Mouse (Mus musculus) lung, adult 2 months (tissue): Measurements from ENCODE around the gene Smc6. TPM values are rescaled to one million over a fixed set of nuclear protein-coding genes. Genes with fewer than 3 reads are reported as not detected.

Experiments used
- DNase-seq: peaks from one replicate; pipeline ENCODE4 v3.0.0; 2022
- H3K4me1 ChIP-seq: fragments of 200-500 bp; 2 replicates; pipeline ENCODE4 v1.6.1; 2011; ENCODE audit warnings: low read length; ENCODE audit not compliant: control insufficient read depth, insufficient read depth
- H3K4me3 ChIP-seq: fragments of 200-500 bp; replicated peaks from 2 replicates; pipeline ENCODE3; 2011; ENCODE audit warnings: low read depth, mild to moderate bottlenecking, control low read depth, low read length; ENCODE audit errors: extremely low read depth
- CTCF ChIP-seq: fragments of 200-500 bp; IDR thresholded peaks from 2 replicates; pipeline ENCODE4 v1.5.1; 2011; ENCODE audit warnings: mild to moderate bottlenecking, low read length, control low read depth; ENCODE audit not compliant: insufficient read depth
- POLR2A ChIP-seq: fragments of 200-500 bp; IDR thresholded peaks from 2 replicates; pipeline ENCODE4 v1.6.1; 2011; ENCODE audit warnings: low read depth, mild to moderate bottlenecking, control low read depth, low read length, borderline replicate concordance; ENCODE audit errors: extremely low read depth
- WGBS: fragments of 180-500 bp; shearing (Covaris S2); methylation state at CpG from one replicate; pipeline ENCODE4 v1.1.7; 2018; 5-methylcytosine and 5-hydroxymethylcytosine counted together
- polyA plus RNA-seq: library from polyadenylated mRNA; depleted of rRNA; stranded (reverse); fragments of >200 nt; gene quantifications from 2 replicates; pipeline ENCODE4 v1.2.3, GENCODE M21; 2012; rRNA removed

Gene Smc6
- polyA plus RNA-seq, 1 experiment, result 11.1 TPM

GRCm38 (mm10) chr12:11367099-11367765 is 101.5 kb downstream of the Smc6 start:
- Histone ChIP-seq H3K4me3 (no peak overlapping the region), H3K4me1 (no peaks in the 10 kb centered on the region)
- 28% methylated on average over 3 of the region's 3 CpGs for WGBS
- TF ChIP-seq POLR2A (no peak), CTCF (no peak)
- no peak for DNase-seq

Other genes starting within 250 kb of the Smc6 start
- gene Kcns3, start 114.8 kb upstream of the Smc6 start, polyA plus RNA-seq, result 8.2 and 10.0 TPM in 2 replicates
- not detected in 2 replicates for gene Msgn1, start 56.9 kb upstream of the Smc6 start, polyA plus RNA-seq
- 0.08 and 0.17 TPM in 2 replicates for gene Gen1, start 85 bp upstream of the Smc6 start, polyA plus RNA-seq
- gene Vsnl1, start 170.7 kb downstream of the Smc6 start, polyA plus RNA-seq, result 3.7 and 8.2 TPM in 2 replicates
- not detected in 2 replicates for gene Rad51ap2, start 190.2 kb downstream of the Smc6 start, polyA plus RNA-seq